Mouse (Mus musculus) cerebellum, adult (tissue): ENCODE results near the gene Pirt.

Source experiments
- ATAC-seq: cut with Nextera tagmentation; 2 replicates; pipeline ENCODE4 v1.9.2; 2017; ENCODE audit warnings: mild to moderate bottlenecking, moderate library complexity, mixed read lengths; ENCODE audit not compliant: insufficient number of reproducible peaks, low FRiP score, low TSS enrichment

Gene Pirt

DNA sequence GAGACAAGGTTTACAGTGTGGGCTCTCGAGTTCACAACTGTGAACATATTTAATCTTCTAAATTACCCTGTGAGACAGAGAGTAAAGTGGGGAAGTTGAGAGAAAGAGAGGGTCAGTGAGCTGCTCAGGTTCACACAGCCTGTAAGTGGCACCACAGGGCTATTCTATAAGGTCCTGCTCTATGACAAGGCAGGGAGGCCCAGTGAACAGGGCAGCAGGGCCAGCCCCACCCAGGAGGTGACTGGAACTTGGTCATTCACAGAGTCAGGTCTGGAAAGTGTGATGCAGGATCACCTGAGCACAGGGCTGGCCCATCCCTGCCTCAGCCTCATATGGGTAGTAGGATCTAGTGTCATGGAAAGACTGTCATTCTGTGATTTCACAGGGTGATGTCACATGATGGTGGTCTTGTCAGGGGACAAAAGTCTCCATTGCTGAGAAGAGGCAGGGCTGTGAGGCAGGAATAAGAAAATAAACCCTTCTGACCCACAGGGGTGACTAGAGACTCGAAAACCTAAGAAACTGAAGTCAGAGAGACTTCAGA is 33.5 kb downstream of the Pirt start:
- ATAC-seq, result no peak

DNA sequence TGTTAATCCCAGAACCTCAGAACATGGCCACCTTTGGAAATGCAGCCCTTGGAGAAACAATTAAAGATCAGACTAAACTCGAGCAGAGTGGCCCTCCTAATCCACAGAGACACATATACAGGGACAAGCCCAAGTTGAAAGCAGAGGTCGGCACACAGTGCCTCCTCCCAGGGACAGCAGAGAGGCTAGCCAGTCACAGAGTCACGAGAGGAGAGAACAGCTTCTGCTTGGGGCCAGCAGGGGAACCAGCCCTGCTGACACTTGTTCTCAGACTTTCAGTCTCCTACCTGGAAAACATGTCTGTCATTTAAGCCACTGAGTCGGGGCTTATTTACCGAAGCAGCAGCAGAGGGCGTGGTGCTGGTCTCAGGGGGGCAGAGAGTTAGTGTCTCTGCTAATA is 34.7 kb downstream of the Pirt start:
- ATAC-seq, result no peak

DNA sequence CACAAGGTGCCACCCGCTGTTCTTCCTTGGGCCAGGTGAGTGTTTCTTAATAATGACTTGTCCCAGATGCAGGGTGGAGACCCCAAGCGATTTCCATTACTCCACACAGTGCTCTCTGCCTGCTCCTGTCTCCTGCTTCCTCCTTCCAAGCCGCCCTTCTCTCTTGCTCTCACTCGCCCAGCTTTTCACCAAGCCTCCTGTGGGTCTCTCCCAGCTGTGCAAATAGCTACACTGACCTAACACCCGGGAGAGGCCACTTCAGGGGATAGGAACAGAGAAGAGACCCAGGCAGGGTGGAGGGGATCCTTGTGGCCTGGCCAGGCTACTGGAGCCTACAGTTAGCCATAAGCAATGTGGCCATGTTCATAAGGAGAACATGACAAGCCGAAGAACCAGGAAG is 35.1 kb downstream of the Pirt start:
- no peak for ATAC-seq

DNA sequence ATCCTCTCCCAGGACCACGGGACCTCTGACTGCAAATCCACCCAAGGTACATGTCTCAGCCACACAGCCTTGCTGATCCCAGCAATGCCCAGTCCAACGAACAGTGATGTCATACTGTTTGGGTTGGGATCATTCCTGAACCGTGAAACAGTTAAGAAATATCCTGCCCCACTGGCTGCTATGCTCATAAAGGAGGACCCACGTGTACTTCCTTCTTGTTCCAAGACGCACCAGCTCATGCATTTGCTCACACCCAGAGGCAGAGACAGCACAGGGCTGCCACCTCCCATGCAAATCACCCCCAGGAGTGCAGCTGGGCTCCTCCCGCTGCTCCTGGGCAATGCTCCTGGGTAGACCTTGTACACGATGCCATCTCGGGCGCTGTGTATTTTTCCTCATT is 44.5 kb downstream of the Pirt start, which contains the start of gene Tmem238l:
Gene Tmem238l (plus strand): TSS at position 336 of the 400 bp plus-strand sequence.
- no peak for ATAC-seq

GRCm38 (mm10) chr11:66960797-66961196 is 49.0 kb downstream of the Pirt start:
- no peak for ATAC-seq

GRCm38 (mm10) chr11:66961447-66962176 is 49.8 kb downstream of the Pirt start:
- no peak for ATAC-seq

- no peak for ATAC-seq
Measured at GRCm38 (mm10) chr11:66963462-66963861, 51.7 kb downstream of the Pirt start.

GRCm38 (mm10) chr11:66966500-66967116 is 54.8 kb downstream of the Pirt start:
- ATAC-seq, result no peak

GRCm38 (mm10) chr11:66968575-66968974 is 56.8 kb downstream of the Pirt start:
- no peak for ATAC-seq

- ATAC-seq, result no peak
Measured at GRCm38 (mm10) chr11:66973507-66973906, 61.7 kb downstream of the Pirt start.

DNA sequence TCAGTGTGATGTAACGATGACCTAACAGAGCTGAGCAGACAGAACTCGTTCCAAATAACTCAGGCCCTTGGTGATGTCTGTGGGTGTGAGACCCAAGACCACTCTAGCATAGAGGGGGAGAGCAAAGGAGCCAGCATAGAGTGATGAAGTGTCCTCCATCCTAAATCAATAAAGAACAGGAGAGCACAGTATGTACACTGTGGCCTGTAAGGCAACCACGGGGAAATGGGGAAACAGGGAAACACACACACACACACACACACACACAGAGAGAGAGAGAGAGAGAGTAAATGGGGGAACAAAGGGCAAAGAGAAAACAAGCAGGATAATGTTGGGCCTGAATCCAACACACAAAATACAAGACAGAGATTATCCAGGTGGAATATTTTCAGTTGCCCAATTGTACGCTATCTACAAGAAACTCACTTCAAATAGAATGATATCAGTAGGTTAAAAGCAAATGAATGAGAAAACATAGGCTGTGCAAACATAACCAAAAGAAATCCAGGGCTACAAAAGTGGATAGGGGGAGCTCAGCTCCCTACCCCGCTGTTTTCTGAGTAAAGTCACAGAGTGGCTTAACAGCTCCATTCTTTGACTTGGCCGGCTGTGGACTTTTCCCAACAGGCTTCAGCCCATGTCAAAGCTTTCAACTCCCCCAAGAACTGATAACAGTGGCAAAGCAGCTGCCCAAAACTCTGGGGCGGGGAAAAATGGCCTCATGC is 64.0 kb downstream of the Pirt start:
- no peak for ATAC-seq
